Mouse (Mus musculus) left cerebral cortex, adult 11 months (tissue): ENCODE measurements around the gene Map2k2.

Experiments
- DNase-seq: peaks from one replicate; pipeline ENCODE4 v3.0.0; 2022; ENCODE audit warnings: low spot score

The Map2k2 gene

DNA sequence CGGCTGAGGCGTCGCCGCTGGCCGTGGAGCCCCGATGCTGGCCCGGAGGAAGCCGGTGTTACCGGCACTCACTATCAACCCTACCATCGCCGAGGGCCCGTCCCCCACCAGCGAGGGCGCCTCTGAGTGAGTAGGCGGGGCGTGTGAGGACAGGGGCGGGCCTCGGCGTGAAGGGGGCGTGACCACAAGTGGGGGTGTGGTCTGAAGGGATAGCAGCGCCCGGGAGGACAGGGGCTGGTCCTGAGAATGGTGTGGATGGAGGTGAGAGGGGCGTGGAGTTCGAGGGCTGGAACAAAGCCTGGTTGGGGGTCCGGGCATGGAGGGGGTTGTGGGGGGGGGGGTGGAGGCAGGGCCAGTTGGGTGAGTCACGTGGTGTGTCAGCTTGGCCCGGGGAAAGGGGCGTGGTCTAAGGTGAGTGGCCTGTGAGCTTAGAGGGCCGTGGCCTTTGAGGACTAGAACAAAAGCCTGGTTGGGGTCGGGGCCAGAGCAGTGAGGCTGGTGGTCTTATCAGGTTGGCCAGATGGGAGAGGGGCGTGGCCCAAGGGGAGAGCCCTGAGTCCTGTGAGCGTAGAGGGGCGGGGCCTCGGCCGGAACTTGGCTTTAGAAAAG lies 502 bp downstream of the Map2k2 start:
- peak; percentile 80 for DNase-seq

DNA sequence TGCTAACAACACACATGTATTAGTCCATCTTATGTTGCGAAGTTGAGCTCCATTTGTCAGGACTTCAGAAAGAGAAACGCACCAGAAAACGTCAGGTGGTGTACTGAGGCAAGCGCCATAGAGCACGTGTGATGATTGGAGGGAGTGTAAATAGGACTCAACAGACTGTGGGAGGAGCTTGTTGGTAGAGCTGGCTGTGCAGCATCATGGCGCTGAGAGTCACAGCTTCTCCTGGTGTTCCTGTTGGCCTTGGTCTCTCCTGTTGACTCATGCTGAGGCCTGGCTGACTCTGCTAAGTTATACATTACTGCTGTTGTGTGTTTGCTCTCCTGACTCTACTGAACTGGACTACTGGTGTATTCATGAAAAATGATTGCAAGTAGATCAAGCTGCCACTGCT lies 7.2 kb downstream of the Map2k2 start:
- no peak for DNase-seq

DNA sequence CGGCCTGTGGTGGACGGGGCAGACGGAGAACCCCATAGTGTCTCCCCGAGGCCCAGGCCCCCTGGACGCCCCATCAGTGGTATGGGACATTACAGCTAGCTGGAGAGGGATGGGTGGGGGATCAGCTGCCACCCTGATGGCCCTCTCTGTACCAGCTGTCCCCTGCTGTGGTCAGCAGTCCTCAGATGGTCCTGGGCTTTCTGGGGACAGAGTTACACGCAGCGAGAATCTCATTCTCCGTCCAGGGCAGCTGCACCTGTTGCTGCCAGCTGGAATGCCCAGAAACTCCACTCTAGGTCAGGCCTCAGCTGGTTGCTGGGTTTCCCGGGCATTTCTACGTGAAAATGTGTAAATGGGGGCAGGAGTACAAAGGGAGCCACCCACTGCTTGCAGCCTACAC lies 13.9 kb downstream of the Map2k2 start:
- no peak for DNase-seq

- DNase-seq = no peak
These were observed 14.9 kb downstream of the Map2k2 start for GRCm38 (mm10) chr10:81120650-81121049.

DNA sequence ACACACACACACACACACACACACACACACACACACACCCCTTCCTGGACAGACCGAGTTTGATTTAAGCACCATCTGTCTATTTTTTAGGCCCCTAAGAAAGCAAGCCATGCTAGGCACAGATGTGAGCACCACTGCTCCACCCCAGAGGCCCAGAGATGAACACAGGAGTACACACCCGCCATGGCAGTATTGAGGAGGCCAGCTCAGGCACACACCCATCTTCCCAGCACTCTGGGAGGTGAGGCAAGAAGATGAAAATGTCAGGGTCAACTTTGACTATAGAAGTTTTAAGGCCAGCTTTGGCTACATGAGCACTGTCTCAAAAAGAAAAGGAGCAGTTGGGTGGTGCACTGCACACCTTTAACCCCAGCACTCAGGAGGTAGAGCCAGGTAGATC lies 17.2 kb downstream of the Map2k2 start:
- no peak for DNase-seq

DNA sequence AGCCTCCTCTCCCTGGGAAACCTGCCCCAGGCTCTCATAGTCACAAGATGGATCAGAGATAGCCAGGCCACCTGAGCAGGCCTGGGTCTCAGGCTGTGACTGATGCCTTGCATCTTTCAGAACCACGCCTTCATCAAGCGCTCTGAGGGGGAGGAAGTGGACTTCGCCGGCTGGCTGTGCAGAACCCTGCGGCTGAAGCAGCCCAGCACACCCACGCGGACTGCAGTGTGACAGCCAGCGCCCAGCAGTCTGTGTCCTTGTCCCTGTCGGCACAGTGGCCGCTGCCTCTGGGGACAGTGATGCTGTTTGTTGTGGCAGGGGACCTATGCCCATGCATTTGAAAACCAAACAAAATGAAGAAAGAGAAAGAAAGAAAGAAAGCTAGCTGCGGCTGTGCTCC lies 17.8 kb downstream of the Map2k2 start:
- DNase-seq = no peak

- DNase-seq = no peak
These were observed 28.5 kb downstream of the Map2k2 start for GRCm38 (mm10) chr10:81134181-81134587.

DNA sequence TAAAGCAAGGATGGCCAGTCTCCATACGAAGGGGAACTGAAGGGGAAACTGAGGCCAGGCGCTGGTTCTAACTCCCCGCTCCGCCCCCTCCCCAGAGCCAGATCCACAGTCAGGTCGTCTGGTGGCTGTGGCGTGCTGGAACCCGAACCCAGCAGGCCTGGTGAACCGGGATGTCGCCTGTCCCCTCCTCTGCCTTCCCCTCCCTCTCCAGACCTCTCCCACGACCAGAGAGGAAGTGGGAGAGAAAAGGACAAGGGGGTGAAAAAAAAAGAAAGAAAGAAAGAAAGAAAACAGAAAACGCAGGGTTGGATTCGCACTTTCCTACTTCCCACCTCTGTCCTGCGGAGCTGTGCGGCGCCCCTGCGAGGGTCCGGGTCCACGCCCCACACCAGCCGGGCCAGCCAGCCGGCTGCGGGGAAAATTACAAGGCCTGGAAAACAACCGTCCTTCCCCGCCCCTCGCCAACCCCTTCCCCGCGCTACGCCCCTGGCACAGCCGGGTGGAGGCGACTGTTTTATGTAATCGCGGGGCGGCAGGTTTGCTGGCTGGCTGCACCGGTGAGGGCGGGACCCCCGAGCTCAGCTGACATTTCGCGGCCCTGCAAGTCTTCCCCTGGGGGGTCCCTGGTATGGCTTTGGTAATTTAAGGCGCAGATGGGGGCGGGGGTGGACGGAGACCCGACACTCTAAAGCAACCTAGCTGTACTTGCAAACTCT lies 29.4 kb downstream of the Map2k2 start, which contains the start of gene Zbtb7a:
Gene Zbtb7a (plus strand): TSS at position 255 of the 716 bp plus-strand sequence.
- DNase-seq = no peak

DNA sequence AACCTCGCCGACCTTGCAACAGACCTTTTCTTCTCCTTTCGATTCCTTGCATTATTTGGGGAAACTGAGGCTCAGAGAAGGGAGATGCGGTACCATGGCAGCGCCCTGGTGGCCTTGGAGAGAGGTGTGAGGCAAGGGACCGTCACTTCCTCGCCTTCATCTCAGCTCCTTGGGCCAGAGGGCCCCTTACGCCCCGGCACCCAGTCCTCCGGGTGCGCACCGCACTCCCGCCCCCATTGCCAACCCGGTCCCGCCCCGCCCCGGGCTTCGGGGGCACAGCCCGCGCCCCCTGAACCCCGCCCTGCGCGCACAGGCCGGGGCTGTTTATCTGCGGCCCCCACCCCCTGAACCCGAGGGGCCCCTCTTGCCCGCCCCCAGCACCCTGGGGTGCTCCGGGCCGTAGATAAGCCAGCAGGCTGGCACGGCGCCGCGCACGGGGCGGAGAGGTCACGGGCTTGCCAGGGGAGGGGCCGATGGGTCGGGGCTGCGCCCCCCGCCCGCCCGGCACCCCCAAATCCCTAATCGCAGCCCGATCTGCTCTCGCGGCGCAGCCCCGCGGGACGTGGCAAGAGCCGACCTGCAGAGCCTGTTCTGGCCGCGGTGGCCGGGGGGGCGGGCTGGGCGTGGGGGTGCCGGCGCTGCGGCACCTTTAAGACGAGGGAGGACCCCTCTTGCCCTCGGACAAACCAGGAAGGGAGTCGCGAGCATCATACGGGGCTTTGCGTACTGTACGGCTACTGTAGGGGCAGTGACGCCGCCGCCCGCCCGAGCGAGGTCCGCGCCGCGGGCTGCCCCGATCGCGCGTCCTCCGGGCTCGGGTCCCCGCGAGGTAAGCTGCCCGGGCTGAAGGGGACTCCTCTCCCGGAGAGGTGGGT lies 30.4 kb downstream of the Map2k2 start:
- DNase-seq = peak; percentile 60

GRCm38 (mm10) chr10:81136706-81137231 lies 31.1 kb downstream of the Map2k2 start:
- DNase-seq = no peak

DNA sequence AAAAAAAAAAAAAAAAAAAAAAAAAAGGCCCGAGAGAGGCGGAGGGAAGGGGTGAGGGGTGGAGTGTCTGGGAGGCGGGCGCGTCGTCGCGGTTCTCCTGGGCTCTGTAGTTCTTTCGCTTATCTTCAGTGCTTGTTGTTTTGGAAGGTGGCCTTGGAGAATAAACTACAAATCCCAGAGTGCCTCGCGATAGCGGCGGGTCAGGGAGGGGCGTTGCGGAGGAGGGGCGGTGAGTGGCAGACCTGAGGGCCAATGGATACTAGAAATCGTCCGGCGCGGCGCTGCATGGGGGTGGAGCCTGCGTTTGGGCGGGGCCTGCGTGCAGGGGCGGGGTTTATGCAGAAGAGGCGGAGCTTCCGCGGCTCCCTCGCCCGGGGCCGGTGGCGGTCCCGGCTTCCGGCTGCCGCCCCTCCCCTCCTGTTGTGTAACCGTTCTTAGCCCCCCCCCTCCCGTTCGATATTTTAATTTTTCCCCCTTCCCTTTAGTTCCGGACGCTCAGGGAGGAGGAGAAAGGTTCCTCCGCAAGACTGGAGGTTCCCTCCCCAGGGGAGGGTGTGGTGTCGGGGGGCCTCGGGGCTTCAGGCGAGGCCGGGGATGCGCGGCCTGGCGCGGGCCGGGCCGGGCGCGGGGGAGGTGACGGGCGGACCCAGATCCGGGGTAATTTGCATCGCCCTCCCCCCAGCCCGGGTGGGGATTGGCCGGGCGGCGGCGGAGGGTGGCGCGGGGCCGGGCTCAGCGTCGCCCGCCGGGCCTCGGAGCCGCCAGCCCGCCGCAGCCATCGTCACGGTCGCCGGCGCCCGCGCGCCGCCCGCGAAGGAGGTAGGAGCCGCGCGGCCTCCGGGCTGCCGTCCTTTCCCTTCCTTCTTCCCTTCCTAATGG lies 31.8 kb downstream of the Map2k2 start:
- DNase-seq = peak; percentile 98

- DNase-seq = no peak
These were observed 32.5 kb downstream of the Map2k2 start for GRCm38 (mm10) chr10:81138131-81138782.

DNA sequence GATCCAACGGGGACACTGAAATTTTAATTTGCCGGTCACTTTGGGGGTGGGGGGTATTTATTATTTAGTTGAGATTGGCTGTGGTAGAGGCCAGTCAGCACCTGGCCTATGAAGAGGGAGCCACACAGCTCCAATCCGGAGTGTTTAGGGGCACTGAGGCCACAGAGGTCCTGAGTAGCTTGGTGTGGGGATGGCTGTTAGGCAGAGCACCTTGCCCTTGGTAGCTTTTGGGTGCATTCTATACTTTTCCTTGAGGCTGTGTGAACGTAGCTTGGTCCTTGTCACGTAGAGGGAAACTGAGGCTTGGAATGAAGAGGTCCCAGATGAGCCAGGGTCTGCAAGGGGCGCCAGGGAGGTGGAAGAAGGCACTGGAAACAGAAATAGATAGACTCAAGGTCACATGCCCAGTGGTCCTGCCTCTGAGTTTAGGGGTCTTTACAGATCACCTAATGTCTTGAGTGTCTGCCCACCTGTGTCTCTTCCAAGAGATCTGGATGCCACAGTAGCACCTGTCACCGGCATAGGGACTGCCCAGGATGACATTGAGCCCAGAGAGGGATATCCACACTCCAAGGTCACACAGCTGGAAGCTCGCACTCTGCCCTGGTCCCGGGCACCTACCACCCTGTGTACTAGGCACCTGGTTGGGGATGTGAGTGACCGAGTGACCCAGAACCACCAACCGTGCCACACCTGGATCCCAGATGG lies 33.3 kb downstream of the Map2k2 start:
- no peak for DNase-seq

DNA sequence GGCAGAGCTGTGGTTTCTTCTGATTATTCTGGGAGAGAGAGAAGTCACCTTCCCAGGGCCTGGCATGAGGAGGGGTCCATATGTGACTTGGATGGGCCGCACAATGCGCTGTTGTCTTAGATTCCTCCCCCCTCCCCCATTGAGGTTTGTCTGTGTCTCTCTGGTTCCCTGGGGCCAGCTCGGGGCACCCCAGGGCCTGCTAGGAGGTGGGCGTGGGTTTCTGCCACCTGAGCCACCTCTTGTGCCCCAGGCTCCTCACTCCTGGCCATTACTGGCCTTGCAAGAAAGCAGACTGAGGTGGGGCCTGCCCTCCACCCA lies 33.8 kb downstream of the Map2k2 start:
- DNase-seq = no peak

GRCm38 (mm10) chr10:81140005-81140404 lies 34.3 kb downstream of the Map2k2 start:
- no peak for DNase-seq

- DNase-seq = no peak
These were observed 35.2 kb downstream of the Map2k2 start for GRCm38 (mm10) chr10:81140717-81141454.

DNA sequence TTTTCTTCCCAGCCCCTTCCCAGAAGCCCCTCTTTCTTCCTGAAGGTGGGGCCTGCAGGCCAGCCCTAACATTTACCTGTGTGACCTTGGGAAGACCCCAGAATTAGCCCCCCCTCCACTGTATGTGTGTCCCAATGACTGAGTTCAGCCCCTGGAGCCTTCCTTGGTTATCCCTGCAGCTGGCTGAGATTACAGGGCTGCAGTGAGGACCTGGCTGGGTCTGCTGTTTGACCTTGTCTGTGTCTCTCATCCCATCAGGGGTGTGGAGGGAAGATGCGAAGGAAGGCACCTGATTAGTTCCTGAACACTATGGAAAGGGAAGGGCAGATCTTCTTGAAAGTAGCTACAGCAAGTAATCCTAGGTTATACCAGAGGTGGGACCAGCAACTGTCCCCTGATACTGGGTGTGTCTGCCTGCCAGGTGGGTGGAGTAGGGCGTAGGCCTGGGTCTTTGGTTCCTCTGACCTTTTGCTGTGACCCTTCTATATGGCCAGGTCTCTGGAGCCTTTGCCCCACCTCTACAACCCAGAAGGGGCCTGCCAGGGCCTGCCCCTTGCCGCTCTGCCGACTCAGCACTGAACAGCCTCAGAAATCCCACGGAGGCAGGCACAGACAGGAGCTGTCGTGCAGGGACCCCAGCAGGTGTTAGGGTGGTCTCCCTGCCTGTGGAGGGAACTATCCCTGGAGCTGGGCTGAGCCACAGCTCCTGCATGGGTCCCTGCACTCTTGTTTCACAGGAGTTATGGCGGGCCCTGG lies 35.9 kb downstream of the Map2k2 start:
- DNase-seq = no peak

DNA sequence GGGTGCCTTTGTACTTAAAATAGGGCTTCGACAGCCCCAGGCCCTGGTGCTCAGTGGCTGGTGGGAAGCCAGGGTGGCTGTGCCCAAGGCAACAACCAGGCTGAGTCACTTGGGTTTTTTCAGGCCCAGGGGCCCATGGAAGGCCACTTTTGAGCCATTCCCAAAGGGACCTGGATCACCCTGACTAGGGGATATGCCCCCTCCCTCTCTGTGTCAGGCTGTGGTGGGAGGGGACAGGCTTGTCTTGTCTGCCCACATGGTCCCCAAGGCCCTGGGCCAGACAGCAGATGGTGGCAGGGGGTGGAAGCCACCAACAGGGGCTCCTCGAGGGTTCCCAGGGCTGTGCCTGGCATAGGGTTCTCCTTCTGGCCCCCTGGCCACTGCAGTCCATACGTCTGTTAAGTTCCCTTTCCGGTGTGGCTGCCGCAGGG lies 36.9 kb downstream of the Map2k2 start:
- DNase-seq = no peak

GRCm38 (mm10) chr10:81143157-81143633 lies 37.5 kb downstream of the Map2k2 start:
- DNase-seq = no peak
